Mouse (Mus musculus) forebrain, embryonic 11.5 days (tissue): ENCODE data around the gene Psme1. TPM values are rescaled to one million over a fixed set of nuclear protein-coding genes. Genes with fewer than 3 reads are reported as not detected.

Source experiments
- ATAC-seq: fragments of 200-750 bp; cut with Nextera tagmentation; replicated peaks from 2 replicates; pipeline ENCODE4 v1.8.0; 2017; ENCODE audit warnings: moderate TSS enrichment; ENCODE audit not compliant: low FRiP score
- DNase-seq: peaks from one replicate; pipeline ENCODE4 v3.0.0-alpha.2; 2017; ENCODE audit warnings: low spot score
- H3K27ac ChIP-seq: fragments of 300-500 bp; sonication (generic); 2 replicates; pipeline ENCODE4 v1.5.1; 2014; ENCODE audit warnings: low read depth, low read length
- H3K27me3 ChIP-seq: fragments of 300-500 bp; sonication (generic); 2 replicates; pipeline ENCODE4 v1.6.1; 2014; ENCODE audit warnings: mild to moderate bottlenecking, low read length, mixed read lengths; ENCODE audit not compliant: control insufficient read depth, insufficient read depth
- H3K36me3 ChIP-seq: fragments of 300-500 bp; sonication (generic); 2 replicates; pipeline ENCODE4 v1.6.1; 2014; ENCODE audit warnings: mild to moderate bottlenecking, low read length, moderate library complexity, mixed read lengths; ENCODE audit not compliant: control insufficient read depth, insufficient read depth
- H3K4me1 ChIP-seq: fragments of 300-500 bp; sonication (generic); replicated peaks from 2 replicates; pipeline ENCODE4 v1.6.1; 2014; ENCODE audit warnings: low read length, mixed read lengths; ENCODE audit not compliant: control insufficient read depth, insufficient read depth
- H3K4me2 ChIP-seq: fragments of 300-500 bp; sonication (generic); 2 replicates; pipeline ENCODE4 v1.6.1; 2014; ENCODE audit warnings: low read depth, mild to moderate bottlenecking, low read length, moderate library complexity, mixed read lengths; ENCODE audit not compliant: severe bottlenecking
- H3K4me3 ChIP-seq: fragments of 300-500 bp; sonication (generic); 2 replicates; pipeline ENCODE4 v1.5.1; 2014; ENCODE audit warnings: low read depth, low read length
- H3K9ac ChIP-seq: fragments of 300-500 bp; sonication (generic); 2 replicates; pipeline ENCODE4 v1.6.1; 2014; ENCODE audit warnings: low read length
- H3K9me3 ChIP-seq: fragments of 300-500 bp; sonication (generic); 2 replicates; pipeline ENCODE4 v1.6.1; 2016; ENCODE audit warnings: low read length, mixed read lengths; ENCODE audit not compliant: control insufficient read depth
- WGBS: fragments of 180-500 bp; shearing (Covaris S2); extraction: QIAGEN DNeasy Blood & Tissue Kit; methylation state at CpG from one replicate; pipeline ENCODE4 v1.1.7; 2014; 5-methylcytosine and 5-hydroxymethylcytosine counted together
- polyA plus RNA-seq: library from polyadenylated mRNA; unstranded; fragments of >200 nt; fragmentation: Nextera tagmentation; extraction: Ambion mirVana; gene quantifications from 2 replicates; pipeline ENCODE4 v1.2.1, GENCODE M21; 2014

Gene Psme1
- polyA plus RNA-seq, 1 experiment from 2014 or later = 100 TPM

GRCm38 (mm10) chr14:55551794-55552193 lies 26.1 kb upstream of the Psme1 start:
- DNase-seq = no peak
- Histone ChIP-seq H3K27me3 (no peaks in the 10 kb centered on the region), H3K36me3 (no peaks in the 10 kb centered on the region; the same call in 1 of the 2 replicates), H3K4me1 (no peaks in the 10 kb centered on the region), H3K4me2 (no peak overlapping the region), H3K9ac (no peak overlapping the region), H3K27ac (no peak overlapping the region), H3K4me3 (no peak overlapping the region), H3K9me3 (no peaks in the 10 kb centered on the region)
- 90% methylated on average over 8 of the region's 8 CpGs for WGBS
- no peak for ATAC-seq

- Histone ChIP-seq H3K9me3 (no peaks in the 10 kb centered on the region), H3K4me3 (no peak overlapping the region), H3K27me3 (no peaks in the 10 kb centered on the region), H3K27ac (no peak overlapping the region), H3K36me3 (no peaks in the 10 kb centered on the region), H3K4me1 (no peaks in the 10 kb centered on the region), H3K9ac (no peak overlapping the region), H3K4me2 (no peak overlapping the region)
- no peak for ATAC-seq
- DNase-seq = no peak
Observed at GRCm38 (mm10) chr14:55554635-55555034, 23.3 kb upstream of the Psme1 start.

DNA sequence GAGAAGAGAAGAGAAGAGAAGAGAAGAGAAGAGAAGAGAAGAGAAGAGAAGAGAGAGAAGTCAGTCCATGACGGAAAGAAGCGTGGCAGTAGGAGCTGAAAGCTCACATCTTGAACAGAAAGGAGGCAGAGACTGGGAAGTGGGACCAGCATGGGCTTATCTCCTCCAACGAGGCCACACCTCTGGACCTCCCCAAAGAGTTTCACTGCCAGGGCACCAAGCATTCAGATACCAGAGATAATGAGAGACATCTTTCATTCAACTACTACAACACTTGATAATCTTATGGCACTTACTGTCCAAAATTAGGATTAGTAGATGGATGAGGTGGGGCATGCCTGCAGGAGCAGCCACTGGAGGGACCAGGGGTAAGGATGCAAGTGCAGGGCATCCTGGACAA lies 22.1 kb upstream of the Psme1 start:
- no peak for DNase-seq
- Histone ChIP-seq H3K9me3 (no peaks in the 10 kb centered on the region), H3K27me3 (no peaks in the 10 kb centered on the region), H3K4me2 (no peak overlapping the region), H3K9ac (no peak overlapping the region), H3K36me3 (no peaks in the 10 kb centered on the region), H3K4me1 (no peaks in the 10 kb centered on the region), H3K27ac (no peak overlapping the region), H3K4me3 (no peak overlapping the region)
- ATAC-seq = no peak
- 88% methylated on average over 3 of the region's 3 CpGs for WGBS

- no peak overlapping the region for H3K27ac ChIP-seq
- no peak overlapping the region for H3K4me2 ChIP-seq
- DNase-seq (peak; percentile 78), ATAC-seq (no peak)
- no peaks in the 10 kb centered on the region for H3K9me3 ChIP-seq
- no peaks in the 10 kb centered on the region for H3K4me1 ChIP-seq
- no peak overlapping the region for H3K9ac ChIP-seq
- no peaks in the 10 kb centered on the region for H3K36me3 ChIP-seq
- H3K27me3 ChIP-seq = no peaks in the 10 kb centered on the region
- H3K4me3 ChIP-seq = no peak overlapping the region
- WGBS = 29% methylated on average over 5 of the region's 5 CpGs
Observed at GRCm38 (mm10) chr14:55557003-55557402, 20.9 kb upstream of the Psme1 start.

- Histone ChIP-seq H3K4me2 (no peak overlapping the region), H3K9ac (no peak overlapping the region), H3K9me3 (no peaks in the 10 kb centered on the region), H3K27me3 (no peaks in the 10 kb centered on the region), H3K4me1 (no peaks in the 10 kb centered on the region), H3K4me3 (no peak overlapping the region), H3K27ac (no peak overlapping the region), H3K36me3 (no peaks in the 10 kb centered on the region)
- DNase-seq = no peak
- no peak for ATAC-seq
- 92% methylated on average over 3 of the region's 3 CpGs for WGBS
Observed at GRCm38 (mm10) chr14:55557587-55557986, 20.3 kb upstream of the Psme1 start.

DNA sequence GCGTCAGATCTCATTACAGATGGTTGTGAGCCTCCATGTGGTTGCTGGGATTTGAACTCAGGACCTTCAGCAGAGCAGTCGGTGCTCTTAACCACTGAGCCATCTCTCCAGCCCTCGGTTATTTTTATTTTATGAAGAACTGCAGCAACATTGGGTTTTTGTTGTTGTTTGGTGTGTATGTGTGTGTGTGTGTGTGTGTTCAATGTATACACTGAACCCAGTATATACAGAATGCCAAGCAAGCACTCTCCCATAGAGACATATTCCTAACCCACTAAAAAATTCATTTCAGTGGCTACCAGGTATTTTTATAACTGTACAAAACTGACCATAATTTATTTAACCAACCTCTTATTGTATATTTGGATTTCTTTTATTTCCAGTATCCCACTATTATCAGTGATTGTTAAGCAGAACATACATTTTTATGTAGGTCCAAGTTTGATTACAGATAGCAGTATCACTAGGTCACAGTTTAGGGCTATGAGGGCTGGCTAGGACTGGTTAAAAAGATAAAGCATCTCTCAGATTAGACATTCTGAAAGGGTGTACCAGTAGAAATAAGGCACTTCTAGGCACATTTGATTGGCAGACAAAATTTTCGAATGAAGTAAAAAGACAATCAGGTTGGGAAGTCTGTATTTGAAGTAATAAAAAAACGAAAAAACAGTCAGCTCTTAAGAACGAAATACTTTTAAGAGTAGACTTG lies 19.0 kb upstream of the Psme1 start:
- Histone ChIP-seq H3K9ac (peak overlapping the region; percentile 76; the same call in 1 of the 2 replicates), H3K9me3 (no peaks in the 10 kb centered on the region), H3K27me3 (no peaks in the 10 kb centered on the region), H3K4me1 (no peaks in the 10 kb centered on the region), H3K36me3 (no peaks in the 10 kb centered on the region), H3K4me3 (peak overlapping the region; percentile 62), H3K4me2 (peak overlapping the region; percentile 43), H3K27ac (no peak overlapping the region)
- WGBS = 54% methylated on average over 6 of the region's 6 CpGs
- ATAC-seq = no peak
- no peak for DNase-seq

DNA sequence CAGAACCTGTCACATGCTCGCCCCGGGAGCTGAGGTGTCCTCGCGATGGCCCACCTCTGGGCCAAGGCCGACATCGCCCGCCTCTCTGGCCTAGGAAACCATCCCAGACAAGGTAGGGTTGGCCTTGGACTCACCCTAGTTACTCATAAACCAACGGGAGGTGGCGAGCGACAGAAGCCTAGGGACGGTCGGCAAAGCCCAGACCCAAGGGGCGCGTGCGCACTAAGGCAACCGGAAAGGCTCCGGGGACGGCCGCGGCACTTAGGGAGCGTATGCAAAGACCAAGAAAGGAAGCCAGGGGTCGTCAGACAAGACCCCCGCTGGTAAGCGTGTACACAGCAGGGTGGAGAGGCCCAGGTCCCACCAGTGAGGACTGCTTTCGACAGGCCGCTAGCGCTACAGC lies 18.1 kb upstream of the Psme1 start, which contains the start of gene Dcaf11:
Gene Dcaf11 (plus strand): TSS at position 208 of the 403 bp plus-strand sequence.
- H3K4me2 ChIP-seq = peak within 1 kb of the TSS; percentile 43
- peak; percentile 82 for ATAC-seq
- under 1% methylated on average over 27 of the region's 27 CpGs for WGBS
- peak within 1 kb of the TSS; percentile 76 for H3K9ac ChIP-seq
- no peaks in the 10 kb centered on the region; the same call in 1 of the 2 replicates for H3K36me3 ChIP-seq
- no peaks in the 10 kb centered on the region for H3K4me1 ChIP-seq
- peak within 1 kb of the TSS; percentile 94 for H3K27ac ChIP-seq
- no peaks in the 10 kb centered on the region for H3K9me3 ChIP-seq
- no peaks in the 10 kb centered on the region for H3K27me3 ChIP-seq
- DNase-seq = peak; percentile 94
- H3K4me3 ChIP-seq = peak within 1 kb of the TSS; percentile 62

GRCm38 (mm10) chr14:55560202-55561073 lies 17.5 kb upstream of the Psme1 start, which contains the start of gene A730061H03Rik:
Gene A730061H03Rik, minus strand, starts transcription at chr14:55560406.
- H3K4me1 ChIP-seq = no peaks in the 10 kb centered on the region
- H3K27me3 ChIP-seq = no peaks in the 10 kb centered on the region
- H3K4me2 ChIP-seq = peak within 1 kb of the TSS; percentile 43
- WGBS = under 1% methylated on average over 51 of the region's 51 CpGs
- no peaks in the 10 kb centered on the region; the same call in 1 of the 2 replicates for H3K36me3 ChIP-seq
- H3K27ac ChIP-seq = peak within 1 kb of the TSS; percentile 94
- DNase-seq (peak; percentile 98), ATAC-seq (peak; percentile 98)
- H3K4me3 ChIP-seq = peak within 1 kb of the TSS; percentile 62
- peak within 1 kb of the TSS; percentile 76 for H3K9ac ChIP-seq
- H3K9me3 ChIP-seq = no peaks in the 10 kb centered on the region
